Mouse (Mus musculus): Measurements from ENCODE around the gene Skint8.
"Not testable (repeated sequence)": the region's sequence is repeated elsewhere in the genome, so short reads cannot be mapped to it uniquely, and the experiment has no call there.

Gene Skint8

DNA sequence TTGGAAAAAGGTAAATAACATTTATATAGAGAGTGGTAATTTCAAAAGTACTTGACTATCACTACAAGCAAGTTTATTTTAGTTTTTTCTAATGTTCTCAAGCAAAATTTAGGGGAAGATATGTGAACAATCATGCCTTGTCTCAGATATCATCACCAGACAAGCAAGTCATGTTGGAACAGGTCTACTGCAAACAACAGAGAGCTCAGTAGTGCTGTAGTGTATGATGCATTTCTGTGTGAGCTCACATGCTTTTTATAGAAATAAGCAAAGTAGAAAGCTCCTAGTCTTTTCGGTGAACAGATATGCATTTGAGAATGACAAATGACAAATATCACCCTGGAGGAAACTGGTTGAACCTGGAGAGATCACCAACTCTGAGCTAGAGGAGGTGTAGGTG lies at the start of gene Skint8:
Skint8 (plus strand) TSS at position 301 of the 400 bp plus-strand sequence.
- no peak for DNase-seq (ENCODE audit: low read depth, low spot score)

DNA sequence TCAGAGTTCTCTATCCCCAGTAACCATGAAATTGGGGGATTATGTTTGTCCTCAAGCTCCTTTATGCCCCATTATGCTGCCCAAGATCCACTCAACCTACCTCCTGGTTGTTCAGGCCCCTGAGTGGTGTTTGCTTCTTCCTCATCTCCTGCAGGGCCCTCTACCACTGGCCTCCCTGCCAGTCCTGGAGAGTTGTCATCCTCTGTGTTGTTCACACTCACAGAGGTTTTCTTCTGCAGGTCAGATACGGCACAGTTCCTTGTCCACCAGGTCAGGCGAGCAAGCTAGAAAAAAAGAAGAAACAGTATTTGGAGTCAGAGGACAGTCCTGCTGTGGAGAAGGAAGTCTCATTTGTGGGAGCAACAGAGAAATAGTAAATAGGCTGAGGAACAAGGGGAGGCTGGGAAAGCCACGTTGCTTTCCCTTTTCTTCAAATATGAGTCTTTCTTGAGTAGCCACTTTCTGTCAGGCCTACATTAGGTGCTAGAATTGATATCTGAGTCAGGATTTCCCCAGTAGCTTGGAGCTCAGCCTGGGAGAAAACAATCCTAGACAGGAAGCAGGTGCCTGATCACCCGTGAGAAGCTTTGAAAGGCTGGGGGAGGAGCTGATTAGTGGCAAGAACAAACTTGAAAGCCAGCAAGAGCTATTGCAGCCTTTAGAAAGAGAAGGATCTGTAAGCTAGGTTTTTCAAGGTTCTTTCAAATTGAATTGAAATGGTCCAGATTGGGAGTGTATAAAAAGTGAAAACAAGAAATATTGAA lies 38.9 kb upstream of the Skint8 start:
- no peak for DNase-seq (ENCODE audit: low read depth, low spot score)

DNA sequence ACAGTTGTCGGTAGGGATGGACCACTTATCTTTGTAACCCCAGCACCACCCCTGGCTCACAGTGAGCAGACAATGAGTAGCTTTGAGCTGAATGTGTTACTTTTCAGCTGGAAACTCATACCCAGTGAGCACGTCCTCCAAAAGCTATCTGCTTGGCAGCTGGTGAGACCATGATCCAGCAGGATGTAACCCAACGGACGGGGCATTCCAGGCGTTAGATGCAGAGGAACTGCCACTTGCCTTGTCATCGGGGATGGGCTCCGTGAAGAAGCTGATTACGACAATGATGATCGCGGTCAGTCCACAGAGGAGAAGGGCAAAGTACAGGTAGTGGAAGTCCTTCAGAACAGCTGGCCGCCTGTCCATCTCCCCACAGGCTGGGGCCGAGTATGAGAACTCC lies 35.6 kb upstream of the Skint8 start:
- DNase-seq (ENCODE audit: low read depth, low spot score): no peak

DNA sequence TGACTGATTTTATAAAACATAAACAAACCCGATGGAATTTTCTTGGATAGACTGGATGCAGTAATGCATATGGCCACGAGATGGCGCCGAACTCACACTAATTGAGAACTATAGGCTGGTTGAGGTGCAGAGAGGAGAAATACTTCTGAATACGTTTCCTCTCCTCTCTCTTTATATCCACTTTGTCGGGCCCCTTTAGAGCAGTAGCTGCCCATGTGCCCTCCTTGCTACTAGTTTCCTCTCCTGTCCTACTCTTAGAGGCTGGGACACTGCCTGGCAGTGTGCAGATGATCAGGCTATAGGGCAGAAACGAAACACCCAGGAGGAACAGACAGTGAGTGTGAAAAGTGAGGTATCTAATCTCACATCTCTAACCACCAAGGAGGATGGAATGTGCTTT lies 33.2 kb upstream of the Skint8 start:
- peak; percentile 37 for DNase-seq (ENCODE audit: low read depth, low spot score)

DNA sequence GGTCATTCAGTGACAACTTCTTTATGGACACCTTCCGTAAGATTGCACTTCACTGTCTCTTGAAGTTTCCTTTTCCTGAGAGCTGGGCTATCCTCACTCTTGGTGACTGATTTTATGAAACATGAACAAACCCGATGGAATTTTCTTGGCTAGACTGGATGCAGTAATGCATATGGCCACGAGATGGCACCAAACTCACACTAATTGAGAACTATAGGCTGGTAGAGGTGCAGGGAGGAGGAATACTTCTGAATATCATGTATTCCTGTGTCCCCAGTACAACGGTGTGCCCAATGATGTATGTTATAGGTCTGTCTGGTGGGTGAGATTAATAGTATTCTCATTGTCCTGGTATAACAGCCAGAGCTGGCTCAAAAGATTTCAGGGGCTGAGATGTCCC lies 32.6 kb upstream of the Skint8 start:
- DNase-seq (ENCODE audit: low read depth, low spot score): peak; percentile 36

DNA sequence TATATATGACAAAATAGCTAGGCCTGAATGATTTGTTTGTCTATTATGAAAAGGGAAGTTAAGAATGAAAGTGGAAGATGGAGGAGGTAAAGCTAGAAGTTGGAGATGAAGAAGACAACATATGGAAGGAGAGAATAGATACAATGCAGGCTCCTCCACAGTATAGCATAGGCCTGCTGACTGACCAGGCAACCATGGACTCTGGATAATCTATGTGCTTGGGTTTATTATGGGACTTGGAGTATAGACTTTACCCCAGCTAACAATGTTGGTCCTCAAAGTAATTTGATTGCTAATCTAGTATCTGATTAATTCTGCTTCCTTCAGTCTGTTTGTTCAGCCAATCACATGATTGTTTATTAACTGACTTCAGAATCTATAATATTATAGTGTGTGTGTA lies 27.1 kb upstream of the Skint8 start:
- DNase-seq (ENCODE audit: low read depth, low spot score): no peak

DNA sequence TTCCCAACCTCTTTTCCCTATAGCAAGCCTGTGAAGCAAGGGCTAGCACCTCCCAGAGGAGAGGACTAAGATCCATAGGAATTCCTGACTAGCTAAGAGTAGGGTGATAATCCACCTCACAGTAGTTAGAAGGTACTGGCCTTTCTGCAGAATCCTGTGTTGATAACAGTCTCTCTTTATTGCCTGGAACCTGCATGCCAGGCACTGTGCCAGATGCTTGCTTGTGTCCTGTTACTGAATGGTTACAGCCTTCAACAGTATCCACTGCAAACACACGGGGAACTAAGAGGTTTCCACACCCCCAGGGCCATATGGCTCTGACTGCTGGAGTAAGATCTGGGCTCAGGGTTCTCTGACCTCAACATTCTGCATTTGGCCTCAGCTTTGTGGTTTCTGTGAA lies 21.4 kb upstream of the Skint8 start:
- no peak for DNase-seq (ENCODE audit: low read depth, low spot score)

DNA sequence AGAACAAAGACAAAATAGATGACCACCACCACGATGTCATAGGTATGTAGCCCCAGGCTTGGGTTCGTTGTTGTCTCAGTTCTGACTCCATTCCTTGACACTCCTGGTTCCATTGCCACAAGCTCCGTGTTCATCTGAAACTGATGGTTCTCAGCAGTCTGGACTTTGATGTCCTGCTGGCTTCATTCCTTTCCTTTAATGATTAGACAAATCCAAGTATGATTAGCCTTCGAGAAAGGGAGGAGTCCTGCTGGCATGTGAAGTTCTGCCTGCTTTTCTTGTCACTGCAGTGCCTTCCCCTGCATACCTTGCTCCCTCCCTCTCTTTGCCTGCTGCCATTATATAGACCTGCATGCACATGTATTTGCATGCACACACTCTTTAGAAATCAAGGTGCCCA lies 20.6 kb upstream of the Skint8 start:
- DNase-seq (ENCODE audit: low read depth, low spot score): no peak

DNA sequence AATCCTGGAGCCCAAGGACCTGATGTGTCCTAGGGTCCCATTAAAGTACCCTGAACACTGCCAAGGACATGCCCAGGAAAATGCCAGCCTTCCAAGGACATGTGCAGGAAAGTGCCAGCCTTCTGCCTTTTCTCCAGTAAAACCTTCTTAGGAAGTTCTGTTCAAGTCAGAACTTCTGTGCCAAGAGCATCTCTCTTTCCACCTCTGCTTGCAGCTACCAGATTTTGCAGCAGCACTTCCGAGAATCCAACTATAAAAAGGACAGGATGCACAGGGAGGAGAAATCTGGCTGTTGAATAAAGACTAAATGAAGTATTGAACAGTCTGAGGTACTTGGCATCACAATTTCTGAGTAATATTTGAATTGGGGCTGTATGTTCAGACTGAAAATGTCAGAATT lies 18.7 kb upstream of the Skint8 start:
- DNase-seq (ENCODE audit: low read depth, low spot score): not testable (repeated sequence)

DNA sequence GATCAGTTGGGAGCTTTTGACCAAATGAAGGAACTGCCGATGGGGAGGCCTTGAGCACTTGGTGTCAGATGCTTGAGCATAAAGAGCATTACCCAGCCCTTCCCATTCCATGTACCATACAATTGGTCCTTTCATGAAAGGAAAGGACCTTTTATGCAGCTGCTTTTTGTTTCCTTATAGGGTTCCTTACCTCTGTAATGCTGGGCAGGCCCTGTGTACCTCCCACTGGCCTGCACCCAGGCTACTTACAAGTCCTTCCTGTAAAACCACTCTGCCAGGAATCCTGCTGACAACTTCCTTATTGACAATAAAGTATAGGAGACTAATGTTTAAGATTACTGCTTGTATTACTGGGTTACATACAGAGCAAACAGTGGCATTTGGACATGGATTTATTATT lies 17.7 kb upstream of the Skint8 start:
- DNase-seq (ENCODE audit: low read depth, low spot score): no peak

DNA sequence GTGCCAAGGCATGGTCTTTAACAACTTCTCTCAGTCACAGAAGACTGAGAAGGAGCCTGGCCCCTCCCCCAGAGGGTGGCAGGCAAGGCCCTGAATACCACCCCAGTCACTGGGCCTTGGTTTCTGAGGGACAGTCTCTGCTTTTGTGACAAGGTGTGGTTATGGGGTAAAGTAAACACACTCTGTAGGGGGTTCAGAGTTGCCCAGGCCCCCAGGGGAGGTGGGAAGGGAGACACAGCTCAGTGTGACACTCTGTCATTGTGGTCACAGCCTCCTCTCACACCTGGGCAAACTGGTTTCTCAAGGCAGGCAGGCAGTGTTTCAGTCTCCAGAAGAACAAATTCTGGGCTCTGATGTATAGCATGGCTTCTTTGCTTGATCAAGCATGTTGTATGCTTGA lies 16.4 kb upstream of the Skint8 start, which contains the start of gene Slc5a9:
Slc5a9 (minus strand) TSS at position 144 of the 400 bp plus-strand sequence.
- no peak for DNase-seq (ENCODE audit: low read depth, low spot score)

DNA sequence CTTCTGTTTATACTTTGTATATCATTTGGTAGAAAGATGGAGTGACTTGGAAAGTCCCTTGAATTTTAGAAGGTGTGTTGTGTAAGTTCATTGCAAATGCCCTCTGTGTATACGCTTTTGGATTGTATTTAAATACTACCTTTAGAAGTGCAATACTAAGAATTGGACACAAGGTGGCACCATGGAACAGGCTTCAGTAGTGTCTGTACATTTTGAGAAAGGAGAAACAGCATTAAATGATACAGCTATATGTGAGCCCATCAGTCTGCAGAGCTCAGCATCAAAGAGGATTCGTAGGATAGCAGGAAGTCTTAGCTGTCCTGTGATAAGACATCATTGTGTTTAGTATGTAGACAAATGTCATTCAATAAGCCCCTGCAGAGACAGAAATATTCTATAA lies 11.3 kb upstream of the Skint8 start:
- peak; percentile 9 for DNase-seq (ENCODE audit: low read depth, low spot score)

DNA sequence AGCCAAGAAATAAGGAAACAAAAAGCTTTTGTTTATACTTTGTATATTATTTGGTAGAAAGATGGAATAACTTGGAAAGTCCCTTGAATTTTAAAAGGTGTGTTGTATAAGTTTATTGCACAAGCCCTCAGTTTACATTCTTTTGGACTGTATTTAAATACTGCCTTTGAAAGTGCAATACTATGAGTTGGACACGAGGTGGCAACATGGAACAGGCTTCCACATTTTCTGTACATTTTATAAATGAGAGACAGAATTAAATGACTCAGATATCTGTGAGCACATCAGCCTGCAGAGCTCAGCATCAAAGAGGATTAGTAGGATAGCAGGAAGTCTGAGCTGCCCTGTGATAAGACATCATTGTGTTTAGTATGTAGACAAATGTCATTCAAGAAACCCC lies 42.1 kb downstream of the Skint8 start:
- DNase-seq (ENCODE audit: low read depth, low spot score): no peak

DNA sequence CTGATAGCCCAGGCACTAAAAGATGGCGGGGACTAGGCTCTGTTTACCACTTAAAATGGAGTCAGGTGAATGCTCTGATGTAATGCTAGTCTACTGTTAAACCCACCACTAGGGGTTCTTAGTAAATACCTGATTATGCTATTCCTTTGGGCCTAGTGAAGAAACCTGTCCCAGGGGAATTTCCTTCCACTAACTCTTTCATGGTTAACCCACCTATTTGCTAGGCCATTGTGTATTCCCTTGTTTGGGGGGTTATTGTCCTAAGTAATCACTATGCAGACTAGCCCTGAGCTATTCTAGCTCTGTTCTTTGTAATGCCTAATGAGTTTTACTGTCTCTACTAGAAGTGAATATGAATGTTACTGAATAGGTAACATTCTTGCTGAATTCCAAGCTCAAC lies 44.0 kb downstream of the Skint8 start:
- not testable (repeated sequence) for DNase-seq (ENCODE audit: low read depth, low spot score)

DNA sequence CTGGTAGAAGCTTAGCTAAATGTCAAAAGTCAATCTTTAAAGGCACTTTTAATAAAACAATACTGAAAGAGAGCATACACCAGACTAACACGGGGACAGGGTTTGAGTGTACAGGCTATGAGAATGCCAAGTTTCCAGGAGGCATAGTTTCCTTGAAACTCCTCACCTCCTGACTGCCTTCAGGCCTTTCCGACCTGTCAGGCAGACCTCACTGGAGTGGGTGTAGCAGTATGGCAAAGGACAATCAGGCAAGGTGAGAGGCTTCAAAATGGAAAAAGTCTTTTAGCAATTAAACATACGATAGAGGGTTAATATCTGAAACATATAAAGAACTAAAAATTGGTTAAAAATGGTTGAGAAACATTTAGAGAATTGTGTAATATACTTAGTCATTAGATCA lies 44.5 kb downstream of the Skint8 start:
- no peak for DNase-seq (ENCODE audit: low read depth, low spot score)

DNA sequence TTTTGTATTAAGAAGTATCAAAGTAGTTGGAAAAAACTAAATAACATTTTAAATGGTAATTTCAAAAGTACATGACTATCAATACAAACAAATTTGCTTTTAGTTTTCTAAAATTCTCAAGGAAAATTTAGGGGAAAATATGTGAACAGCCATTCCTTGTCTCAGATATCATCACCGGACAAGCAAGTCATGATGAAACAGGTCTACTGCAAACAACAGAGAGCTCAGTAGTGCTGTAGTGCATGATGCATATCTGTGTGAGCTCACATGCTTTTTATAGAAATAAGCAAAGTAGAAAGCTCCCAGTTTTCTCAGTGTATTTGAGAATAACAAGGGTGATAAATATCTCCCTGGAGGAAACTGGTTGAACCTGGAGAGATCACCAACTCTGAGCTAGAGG lies 53.4 kb downstream of the Skint8 start, which contains the start of gene Skint7:
Skint7 (plus strand) TSS at position 301 of the 400 bp plus-strand sequence.
- DNase-seq (ENCODE audit: low read depth, low spot score): no peak

Data from retina, postnatal 7 days (tissue).